Mouse (Mus musculus) adrenal gland, postnatal 4 days (tissue): ENCODE results near the gene Fbxo36. TPM values are rescaled to one million over a fixed set of nuclear protein-coding genes. Genes with fewer than 3 reads are reported as not detected.
A peak's percentile ranks its signal among the peaks of the same experiment; 100 is the strongest.

ENCODE experiments used
- DNase-seq, 2 experiments: peaks; one replicate each; pipeline ENCODE4 v3.0.0; 2021 to 2022; ENCODE audit warnings: low spot score in 2 of 2, mixed read lengths in 2 of 2
- total RNA-seq, 2 experiments: library from RNA; stranded (reverse); gene quantifications; 2 replicates each; pipeline ENCODE4 v1.2.3; 2021

Gene Fbxo36
- total RNA-seq, 2 experiments from 2014 or later: 8.5 to 9.3 TPM

GRCm38 (mm10) chr1:84889330-84890004 is 49.8 kb downstream of the Fbxo36 start:
- no peak for DNase-seq

DNA sequence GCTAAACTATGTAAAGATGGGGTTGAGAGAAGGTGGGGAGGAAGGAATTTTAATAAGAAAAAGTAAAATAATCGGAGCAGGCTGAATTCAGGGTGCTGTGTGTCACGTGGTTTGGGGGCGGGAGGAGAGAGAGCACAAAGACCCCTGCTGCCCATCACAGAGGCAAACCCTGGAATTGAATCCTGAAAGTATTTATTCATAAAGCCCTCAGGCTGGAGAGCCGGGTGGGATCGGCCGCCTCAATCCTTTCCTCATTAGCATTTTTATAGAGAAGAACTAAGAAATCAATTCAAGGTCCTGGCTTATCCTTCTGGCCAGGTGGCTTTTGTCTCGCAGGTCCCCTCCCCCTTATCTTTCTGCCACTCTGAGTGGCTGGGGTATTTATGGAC is 50.4 kb downstream of the Fbxo36 start:
- DNase-seq: no peak

DNA sequence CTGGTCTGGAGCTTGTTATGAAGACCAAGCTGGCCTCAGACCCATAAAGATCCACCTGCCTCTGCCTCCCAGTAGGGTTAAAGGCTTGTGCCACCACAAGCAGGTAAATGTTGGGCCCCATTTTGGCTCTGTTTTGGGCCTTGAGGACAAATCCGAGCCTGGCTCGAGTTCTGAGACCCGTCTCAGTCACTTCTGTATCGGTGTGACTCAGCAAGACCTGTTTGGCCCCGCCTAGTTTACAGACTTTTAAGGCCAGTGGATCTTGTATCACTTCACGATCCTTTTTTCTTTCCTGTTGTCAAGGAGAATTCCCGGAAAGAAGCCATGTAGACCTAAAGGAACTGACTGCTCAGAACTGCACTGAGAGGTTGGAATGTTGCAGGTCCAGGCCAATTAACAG is 50.9 kb downstream of the Fbxo36 start:
- no peak for DNase-seq

- DNase-seq: no peak
Observed at GRCm38 (mm10) chr1:84891746-84892145, 52.1 kb downstream of the Fbxo36 start.

DNA sequence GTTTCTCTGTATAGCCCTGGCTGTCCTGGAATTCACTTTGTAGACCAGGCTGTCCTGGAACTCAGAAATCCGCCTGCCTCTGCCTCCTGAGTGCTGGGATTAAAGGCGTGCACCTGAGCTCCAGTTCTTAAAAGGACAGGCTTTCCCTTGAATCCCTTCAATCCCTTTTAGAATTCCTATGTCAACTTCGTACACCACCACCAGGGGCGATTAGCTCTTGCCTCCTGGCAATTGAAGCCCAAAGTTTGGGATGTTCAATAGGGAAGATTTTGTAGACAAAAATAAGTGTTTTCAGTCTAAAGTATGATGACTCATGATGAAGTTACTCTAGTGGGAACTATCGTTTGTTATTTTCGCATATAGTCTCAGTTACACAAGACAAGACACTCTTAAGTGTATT is 57.7 kb downstream of the Fbxo36 start:
- DNase-seq: no peak

GRCm38 (mm10) chr1:84899156-84899555 is 59.5 kb downstream of the Fbxo36 start:
- DNase-seq: no peak

DNA sequence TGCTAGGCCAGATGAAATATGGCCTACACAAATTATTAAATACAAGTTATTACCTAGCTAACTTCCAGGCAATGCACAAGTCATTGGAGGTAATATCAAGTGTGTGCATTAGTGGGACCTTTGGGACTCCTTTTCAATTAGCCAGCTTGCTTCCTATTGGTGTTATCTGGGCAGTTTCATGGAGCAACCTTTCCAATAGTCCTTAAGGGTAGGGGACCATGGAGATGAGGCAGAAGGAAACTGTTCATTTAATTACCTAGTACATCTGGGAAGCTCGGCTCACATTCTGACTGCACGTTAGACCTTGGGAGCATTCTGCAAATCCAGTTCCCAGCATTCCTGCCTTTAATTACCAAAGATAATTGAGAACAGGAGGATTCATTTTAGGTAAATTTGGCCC is 64.8 kb downstream of the Fbxo36 start:
- DNase-seq: no peak

DNA sequence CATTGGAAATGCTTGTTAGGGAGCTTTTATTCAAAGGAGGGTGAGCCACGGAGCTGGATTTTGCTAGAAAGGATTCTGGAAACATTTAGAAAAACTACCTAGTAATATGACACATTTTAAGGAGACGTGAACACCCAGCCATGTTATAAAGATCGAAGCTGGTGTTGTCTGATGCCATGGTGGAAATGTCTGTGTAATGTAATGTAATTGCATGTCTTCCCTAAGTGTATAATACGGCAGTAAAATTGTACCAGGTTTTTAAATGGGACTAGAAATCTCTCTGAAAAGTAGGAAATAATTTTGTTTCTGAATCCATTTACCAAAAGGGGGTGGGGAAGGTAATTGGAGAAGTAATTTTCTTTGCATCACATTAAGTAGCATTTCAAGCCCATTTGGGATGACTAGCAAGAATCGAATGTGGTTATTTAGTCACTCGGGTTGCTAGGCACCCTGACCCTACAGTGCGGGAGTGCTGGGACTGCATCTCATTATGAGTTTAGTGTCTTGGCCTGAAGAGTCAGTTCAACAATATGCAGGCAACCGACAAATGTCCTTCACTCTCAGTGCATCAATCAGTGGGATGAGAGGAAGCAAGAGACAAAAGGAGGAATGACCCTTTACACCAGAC is 70.7 kb downstream of the Fbxo36 start:
- DNase-seq: no peak

DNA sequence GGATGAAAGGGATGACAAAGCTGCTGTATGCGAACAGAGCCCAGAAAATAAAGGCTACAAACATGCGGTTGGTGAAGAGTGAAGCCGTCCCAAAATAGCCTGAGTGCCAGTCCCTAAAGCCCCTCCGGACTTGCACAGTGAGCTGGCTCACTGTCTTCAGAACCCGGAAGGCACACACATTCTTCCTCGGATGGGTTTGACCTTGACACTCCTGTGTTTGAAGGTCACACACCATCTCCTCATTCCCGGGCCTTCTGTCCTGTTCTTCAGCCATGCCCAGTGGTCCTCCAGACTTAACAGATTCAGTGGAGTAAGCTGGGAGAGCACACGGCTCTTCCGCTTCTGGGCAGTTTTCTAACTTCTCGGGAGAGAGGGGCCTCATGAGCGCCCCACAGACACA is 72.9 kb downstream of the Fbxo36 start:
- no peak for DNase-seq

- no peak for DNase-seq
Observed at GRCm38 (mm10) chr1:84915010-84915409, 75.4 kb downstream of the Fbxo36 start.

- DNase-seq: no peak
Observed at GRCm38 (mm10) chr1:84918865-84919264, 79.2 kb downstream of the Fbxo36 start.

GRCm38 (mm10) chr1:84923432-84923831 is 83.8 kb downstream of the Fbxo36 start:
- DNase-seq: no peak

GRCm38 (mm10) chr1:84924134-84924533 is 84.5 kb downstream of the Fbxo36 start:
- DNase-seq: no peak

- DNase-seq: no peak
Observed at GRCm38 (mm10) chr1:84925599-84925998, 86.0 kb downstream of the Fbxo36 start.

GRCm38 (mm10) chr1:84933472-84934150 is 94.0 kb downstream of the Fbxo36 start:
- DNase-seq: peak; percentile 56 to 59

- no peak for DNase-seq
Observed at GRCm38 (mm10) chr1:84934151-84934502, 94.5 kb downstream of the Fbxo36 start.

- no peak for DNase-seq
Observed at GRCm38 (mm10) chr1:84934503-84935333, 95.1 kb downstream of the Fbxo36 start, which contains the start of gene Slc16a14. Slc16a14 (minus strand) TSS chr1:84935134.

DNA sequence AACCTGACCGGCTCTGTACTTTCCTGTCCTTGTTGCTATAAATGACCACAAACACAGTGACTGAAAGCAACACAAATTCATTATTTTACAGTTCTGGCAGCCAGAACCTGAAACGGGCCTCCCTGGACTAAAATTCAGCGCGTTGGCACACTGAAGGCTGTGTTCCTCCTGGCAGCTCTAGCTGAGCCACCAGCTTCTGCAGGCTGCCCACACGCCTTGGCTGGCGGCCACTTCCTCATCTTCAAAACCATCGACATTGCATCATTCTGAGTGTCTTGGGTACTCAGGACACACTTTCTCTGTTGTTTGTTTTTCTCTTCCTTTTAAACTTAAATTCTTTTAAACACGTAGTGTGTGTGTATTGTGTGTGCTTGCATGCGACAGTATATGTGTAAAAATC is 96.0 kb downstream of the Fbxo36 start:
- DNase-seq: no peak

- DNase-seq: no peak
Observed at GRCm38 (mm10) chr1:84936716-84937510, 97.3 kb downstream of the Fbxo36 start.

DNA sequence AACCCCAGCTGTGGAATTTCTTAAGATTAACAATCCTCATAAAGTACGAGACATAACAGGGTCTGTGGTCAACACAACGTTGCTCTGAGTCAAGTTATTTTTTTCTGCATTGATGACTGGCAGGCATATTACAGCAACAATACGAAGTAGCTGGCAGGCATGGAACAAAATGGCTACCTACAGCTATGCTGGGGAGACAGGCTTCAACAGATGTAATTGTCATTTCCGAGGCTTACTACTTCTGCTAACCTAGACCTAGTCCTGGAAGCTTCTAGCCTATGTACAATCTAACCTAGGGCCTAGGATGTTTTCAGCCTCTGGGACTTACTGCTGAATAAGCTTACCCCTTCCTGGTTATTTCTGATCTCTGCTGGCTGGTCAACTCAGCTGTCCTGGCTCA is 99.8 kb downstream of the Fbxo36 start:
- no peak for DNase-seq

- DNase-seq: no peak
Observed at GRCm38 (mm10) chr1:84940322-84940721, 100.7 kb downstream of the Fbxo36 start.
